Mouse (Mus musculus) heart, adult 9 months (tissue): ENCODE results near the gene Rasgef1c.

Experiments
- DNase-seq, 2 experiments: peaks; one replicate each; pipeline ENCODE4 v3.0.0; 2022; ENCODE audit warnings: low spot score in 2 of 2

Rasgef1c gene

GRCm38 (mm10) chr11:49923539-49923938 lies 21.9 kb downstream of the Rasgef1c start:
- no peak for DNase-seq

GRCm38 (mm10) chr11:49926183-49926582 lies 24.5 kb downstream of the Rasgef1c start:
- no peak for DNase-seq

- no peak for DNase-seq
These were observed 25.5 kb downstream of the Rasgef1c start for GRCm38 (mm10) chr11:49927169-49927568.

- DNase-seq: peak in 1 of 2 experiments; percentile 13
These were observed 26.0 kb downstream of the Rasgef1c start for GRCm38 (mm10) chr11:49927670-49928069.

- DNase-seq: no peak
These were observed 29.5 kb downstream of the Rasgef1c start for GRCm38 (mm10) chr11:49931037-49931625.

- DNase-seq: no peak
These were observed 30.2 kb downstream of the Rasgef1c start for GRCm38 (mm10) chr11:49931853-49932252.

- no peak for DNase-seq
These were observed 32.2 kb downstream of the Rasgef1c start for GRCm38 (mm10) chr11:49933811-49934210.

GRCm38 (mm10) chr11:49934322-49934721 lies 32.7 kb downstream of the Rasgef1c start:
- peak; percentile 23 to 27 for DNase-seq

- no peak for DNase-seq
These were observed 34.8 kb downstream of the Rasgef1c start for GRCm38 (mm10) chr11:49936458-49936857.

GRCm38 (mm10) chr11:49937779-49938178 lies 36.1 kb downstream of the Rasgef1c start:
- no peak for DNase-seq

- no peak for DNase-seq
These were observed 36.9 kb downstream of the Rasgef1c start for GRCm38 (mm10) chr11:49938258-49939164.

- DNase-seq: no peak
These were observed 41.2 kb downstream of the Rasgef1c start for GRCm38 (mm10) chr11:49942841-49943240.

- DNase-seq: no peak
These were observed 42.3 kb downstream of the Rasgef1c start for GRCm38 (mm10) chr11:49943901-49944300.

- DNase-seq: no peak
These were observed 44.1 kb downstream of the Rasgef1c start for GRCm38 (mm10) chr11:49945726-49946125.

- DNase-seq: no peak
These were observed 48.2 kb downstream of the Rasgef1c start for GRCm38 (mm10) chr11:49949839-49950238.

GRCm38 (mm10) chr11:49953616-49954015 lies 52.0 kb downstream of the Rasgef1c start:
- no peak for DNase-seq

GRCm38 (mm10) chr11:49955577-49956261 lies 54.1 kb downstream of the Rasgef1c start:
- peak; percentile 8 to 18 for DNase-seq

GRCm38 (mm10) chr11:49958017-49958416 lies 56.4 kb downstream of the Rasgef1c start:
- no peak for DNase-seq

GRCm38 (mm10) chr11:49961098-49961740 lies 59.6 kb downstream of the Rasgef1c start:
- DNase-seq: no peak

- no peak for DNase-seq
These were observed 63.7 kb downstream of the Rasgef1c start for GRCm38 (mm10) chr11:49965320-49965719.

GRCm38 (mm10) chr11:49969692-49970091 lies 68.1 kb downstream of the Rasgef1c start:
- no peak for DNase-seq
